Mouse (Mus musculus) embryonic fibroblast, embryonic 13.5 days (primary cell): ENCODE results near the gene Pard3.

Experiments used
- CTCF ChIP-seq: IDR thresholded peaks from 2 replicates; pipeline ENCODE4 v1.5.1; 2011; ENCODE audit warnings: mild to moderate bottlenecking, control low read depth, low read length, moderate library complexity, borderline replicate concordance; ENCODE audit not compliant: insufficient read depth
- POLR2A ChIP-seq: IDR thresholded peaks from 2 replicates; pipeline ENCODE4 v1.6.1; 2011; ENCODE audit warnings: low read depth, mild to moderate bottlenecking, control low read depth, low read length, moderate library complexity

GRCm38 (mm10) chr8:127084565-127084964 is 20.9 kb downstream of the Pard3 start:
- no peak for TF ChIP-seq CTCF
- TF ChIP-seq POLR2A = no peak
